Mouse (Mus musculus): ENCODE data around the gene Gstm1. TPM values are rescaled to one million over a fixed set of nuclear protein-coding genes. Genes with fewer than 3 reads are reported as not detected.
A peak's percentile ranks its signal among the peaks of the same experiment; 100 is the strongest.
"Not testable (repeated sequence)": the region's sequence is repeated elsewhere in the genome, so short reads cannot be mapped to it uniquely, and the experiment has no call there.

The Gstm1 gene
- polyA plus RNA-seq, 1 experiment from 2014 or later: 220 TPM

DNA sequence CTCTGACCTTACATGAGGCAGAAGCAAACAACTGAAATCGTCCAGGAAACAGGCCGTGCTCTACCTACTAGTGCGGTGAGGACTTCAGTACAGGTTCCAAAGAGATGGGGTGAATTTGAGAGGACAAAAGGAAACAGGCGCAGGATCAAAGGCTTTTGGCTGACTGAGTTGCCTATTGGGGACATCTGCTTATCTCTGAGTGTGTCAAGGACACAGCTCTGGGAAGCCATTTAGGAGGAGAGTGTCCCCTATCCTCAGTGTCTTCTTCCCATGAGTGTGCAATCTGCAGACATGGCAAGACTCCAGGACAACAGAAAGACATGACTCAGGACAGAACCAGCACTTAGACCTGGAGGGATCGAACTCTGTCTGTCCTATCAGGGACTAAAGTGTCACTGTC is 33.3 kb downstream of the Gstm1 start:
- no peak for ATAC-seq (replicated peaks; ENCODE audit: low FRiP score, low TSS enrichment, low read depth)
- H3K9me3 ChIP-seq (ENCODE audit: control insufficient read depth, low read length): no peaks in the 10 kb centered on the region
- WGBS: 80% methylated on average over 5 of the region's 5 CpGs

DNA sequence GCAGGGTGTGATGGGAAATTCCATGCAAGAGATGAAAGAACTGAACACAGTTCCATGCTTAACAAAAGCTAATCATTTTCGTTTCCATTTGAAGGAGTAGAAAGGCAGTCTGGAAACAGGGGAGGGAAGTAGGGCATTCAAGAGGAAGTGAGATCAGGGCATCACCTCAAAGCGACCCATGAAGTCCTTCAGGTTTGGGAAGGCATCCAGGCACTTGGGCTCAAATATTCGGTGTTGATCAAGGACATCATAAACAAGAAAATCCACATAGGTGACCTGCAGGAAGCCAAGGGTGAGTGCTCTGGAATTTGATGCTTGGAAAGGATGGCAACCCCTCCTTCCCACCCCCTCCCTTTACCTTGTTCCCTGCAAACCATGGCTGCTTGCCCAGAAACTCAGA is 34.0 kb downstream of the Gstm1 start:
- Histone ChIP-seq H3K27me3 (replicated peaks; ENCODE audit: control insufficient read depth, insufficient read depth, low read length) (no peaks in the 10 kb centered on the region), H3K4me1 (replicated peaks; ENCODE audit: control insufficient read depth, insufficient read depth, low read length) (no peaks in the 10 kb centered on the region), H3K4me2 (ENCODE audit: low read length) (no peak overlapping the region), H3K27ac (ENCODE audit: low read depth) (no peak overlapping the region), H3K36me3 (ENCODE audit: control insufficient read depth, insufficient read depth, low read length) (no peaks in the 10 kb centered on the region), H3K9me3 (ENCODE audit: control insufficient read depth, low read length) (no peaks in the 10 kb centered on the region), H3K4me3 (ENCODE audit: low read depth, low read length) (no peak overlapping the region), H3K9ac (ENCODE audit: low read length) (no peak overlapping the region)
- WGBS: 61% methylated on average over 3 of the region's 3 CpGs
- ATAC-seq (replicated peaks; ENCODE audit: low FRiP score, low TSS enrichment, low read depth) (no peak), DNase-seq (ENCODE audit: low spot score) (no peak)

More for the DNA sequence above, 33.3 kb downstream of the Gstm1 start:
- no peak overlapping the region for H3K27ac ChIP-seq (ENCODE audit: low read depth)
- no peak overlapping the region for H3K4me2 ChIP-seq (ENCODE audit: low read length)
- no peaks in the 10 kb centered on the region for H3K4me1 ChIP-seq (replicated peaks; ENCODE audit: control insufficient read depth, insufficient read depth, low read length)
- H3K9ac ChIP-seq (ENCODE audit: low read length): no peak overlapping the region
- no peak overlapping the region for H3K4me3 ChIP-seq (ENCODE audit: low read depth, low read length)
- no peaks in the 10 kb centered on the region for H3K36me3 ChIP-seq (ENCODE audit: control insufficient read depth, insufficient read depth, low read length)
- H3K27me3 ChIP-seq (replicated peaks; ENCODE audit: control insufficient read depth, insufficient read depth, low read length): no peaks in the 10 kb centered on the region
- DNase-seq (ENCODE audit: low spot score): no peak

DNA sequence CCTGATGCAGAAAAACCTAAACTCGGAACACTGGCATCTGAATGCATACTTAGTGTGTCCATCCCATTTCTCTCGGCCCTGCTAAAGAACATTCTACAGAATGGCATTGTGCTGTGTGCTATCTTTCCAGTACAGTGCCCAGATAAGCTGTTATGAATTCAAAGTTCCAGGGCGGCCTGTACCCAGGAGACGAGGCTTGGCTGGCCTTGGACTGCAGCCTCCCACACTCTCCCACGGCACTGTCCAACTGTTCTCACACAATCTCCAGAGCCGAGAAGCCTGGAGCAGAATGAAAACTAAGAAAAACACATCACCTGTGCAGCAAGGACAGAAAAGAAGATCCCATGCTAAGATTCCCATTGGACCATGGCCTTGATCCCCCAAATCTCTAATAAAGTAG is 35.0 kb downstream of the Gstm1 start:
- Histone ChIP-seq H3K9me3 (ENCODE audit: control insufficient read depth, low read length) (no peaks in the 10 kb centered on the region), H3K27ac (ENCODE audit: low read depth) (no peak overlapping the region), H3K4me1 (replicated peaks; ENCODE audit: control insufficient read depth, insufficient read depth, low read length) (no peaks in the 10 kb centered on the region), H3K4me2 (ENCODE audit: low read length) (no peak overlapping the region), H3K4me3 (ENCODE audit: low read depth, low read length) (no peak overlapping the region), H3K27me3 (replicated peaks; ENCODE audit: control insufficient read depth, insufficient read depth, low read length) (no peaks in the 10 kb centered on the region), H3K36me3 (ENCODE audit: control insufficient read depth, insufficient read depth, low read length) (no peaks in the 10 kb centered on the region), H3K9ac (ENCODE audit: low read length) (no peak overlapping the region)
- 85% methylated on average over 6 of the region's 6 CpGs for WGBS
- DNase-seq (ENCODE audit: low spot score) (no peak), ATAC-seq (replicated peaks; ENCODE audit: low FRiP score, low TSS enrichment, low read depth) (no peak)

DNA sequence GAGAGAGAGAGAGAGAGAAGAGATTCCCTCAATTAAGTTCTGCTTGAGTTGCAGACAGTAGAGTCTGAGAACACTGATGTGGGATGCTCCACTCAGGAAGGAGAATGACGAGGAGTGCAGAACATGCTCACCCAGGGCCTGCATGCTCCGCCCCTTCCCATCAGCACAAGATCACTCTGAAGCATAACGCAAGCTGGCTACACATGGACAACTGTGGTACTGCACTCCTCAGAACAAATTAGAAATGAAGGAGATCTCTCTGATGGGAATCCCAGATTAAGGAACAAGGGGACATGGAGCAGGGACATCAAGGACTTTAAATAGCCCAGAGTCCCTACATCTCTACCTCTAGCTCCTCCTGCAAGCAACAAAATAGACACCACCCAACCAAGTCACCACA is 36.5 kb downstream of the Gstm1 start:
- Histone ChIP-seq H3K36me3 (ENCODE audit: control insufficient read depth, insufficient read depth, low read length) (no peaks in the 10 kb centered on the region), H3K9ac (ENCODE audit: low read length) (no peak overlapping the region), H3K4me1 (replicated peaks; ENCODE audit: control insufficient read depth, insufficient read depth, low read length) (no peaks in the 10 kb centered on the region), H3K4me3 (ENCODE audit: low read depth, low read length) (no peak overlapping the region), H3K4me2 (ENCODE audit: low read length) (no peak overlapping the region), H3K27ac (ENCODE audit: low read depth) (no peak overlapping the region), H3K27me3 (replicated peaks; ENCODE audit: control insufficient read depth, insufficient read depth, low read length) (no peaks in the 10 kb centered on the region), H3K9me3 (ENCODE audit: control insufficient read depth, low read length) (no peaks in the 10 kb centered on the region)
- 63% methylated on average over 3 of the region's 3 CpGs for WGBS
- ATAC-seq (replicated peaks; ENCODE audit: low FRiP score, low TSS enrichment, low read depth) (no peak), DNase-seq (ENCODE audit: low spot score) (no peak)

DNA sequence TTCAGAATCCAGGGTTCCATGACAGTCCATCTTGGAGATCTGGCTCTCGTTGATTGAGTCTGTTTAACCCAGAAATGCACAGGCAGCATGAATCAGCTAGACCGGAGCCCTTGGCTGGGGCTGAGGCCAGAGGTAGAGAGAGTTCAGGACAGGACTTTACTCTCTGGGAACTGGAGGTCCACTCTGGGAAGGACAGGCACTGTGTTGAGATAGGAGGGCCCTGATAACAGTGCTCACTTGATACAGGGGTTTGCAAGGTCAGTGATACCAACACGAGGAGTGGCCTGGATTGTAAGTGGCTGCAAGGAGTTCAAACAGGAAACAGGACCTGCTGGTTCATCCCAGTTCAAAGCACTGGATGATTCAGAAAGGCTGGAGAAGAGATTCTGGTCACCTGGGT is 40.1 kb downstream of the Gstm1 start:
- Histone ChIP-seq H3K27me3 (replicated peaks; ENCODE audit: control insufficient read depth, insufficient read depth, low read length) (no peaks in the 10 kb centered on the region), H3K4me1 (replicated peaks; ENCODE audit: control insufficient read depth, insufficient read depth, low read length) (no peaks in the 10 kb centered on the region), H3K27ac (ENCODE audit: low read depth) (no peak overlapping the region), H3K4me3 (ENCODE audit: low read depth, low read length) (no peak overlapping the region), H3K4me2 (ENCODE audit: low read length) (no peak overlapping the region), H3K9me3 (ENCODE audit: control insufficient read depth, low read length) (no peaks in the 10 kb centered on the region), H3K36me3 (ENCODE audit: control insufficient read depth, insufficient read depth, low read length) (no peaks in the 10 kb centered on the region), H3K9ac (ENCODE audit: low read length) (no peak overlapping the region)
- ATAC-seq (replicated peaks; ENCODE audit: low FRiP score, low TSS enrichment, low read depth): 0 out of 2 replicates have a peak, but pooled peaks have one; percentile 51
- no peak for DNase-seq (ENCODE audit: low spot score)
- WGBS: 64% methylated on average over 3 of the region's 3 CpGs

- WGBS: 97% methylated on average over 1 of the region's 1 CpGs
- Histone ChIP-seq H3K4me1 (replicated peaks; ENCODE audit: control insufficient read depth, insufficient read depth, low read length) (no peaks in the 10 kb centered on the region), H3K27me3 (replicated peaks; ENCODE audit: control insufficient read depth, insufficient read depth, low read length) (no peaks in the 10 kb centered on the region), H3K27ac (ENCODE audit: low read depth) (no peak overlapping the region), H3K9ac (ENCODE audit: low read length) (no peak overlapping the region), H3K4me2 (ENCODE audit: low read length) (no peak overlapping the region), H3K9me3 (ENCODE audit: control insufficient read depth, low read length) (no peaks in the 10 kb centered on the region), H3K4me3 (ENCODE audit: low read depth, low read length) (no peak overlapping the region), H3K36me3 (ENCODE audit: control insufficient read depth, insufficient read depth, low read length) (no peaks in the 10 kb centered on the region)
- no peak for ATAC-seq (replicated peaks; ENCODE audit: low FRiP score, low TSS enrichment, low read depth)
- no peak for DNase-seq (ENCODE audit: low spot score)
Observed at GRCm38 (mm10) chr3:107974237-107974636, 43.5 kb downstream of the Gstm1 start.

- no peak for ATAC-seq (replicated peaks; ENCODE audit: low FRiP score, low TSS enrichment, low read depth)
- 71% methylated on average over 3 of the region's 3 CpGs for WGBS
- H3K9ac ChIP-seq (ENCODE audit: low read length): no peak overlapping the region
- H3K4me2 ChIP-seq (ENCODE audit: low read length): no peak overlapping the region
- H3K27me3 ChIP-seq (replicated peaks; ENCODE audit: control insufficient read depth, insufficient read depth, low read length): no peaks in the 10 kb centered on the region
- no peak overlapping the region for H3K4me3 ChIP-seq (ENCODE audit: low read depth, low read length)
- DNase-seq (ENCODE audit: low spot score): no peak
- H3K27ac ChIP-seq (ENCODE audit: low read depth): no peak overlapping the region
- no peaks in the 10 kb centered on the region for H3K36me3 ChIP-seq (ENCODE audit: control insufficient read depth, insufficient read depth, low read length)
- H3K9me3 ChIP-seq (ENCODE audit: control insufficient read depth, low read length): no peaks in the 10 kb centered on the region
- H3K4me1 ChIP-seq (replicated peaks; ENCODE audit: control insufficient read depth, insufficient read depth, low read length): no peaks in the 10 kb centered on the region
Observed at GRCm38 (mm10) chr3:107972070-107972469, 45.7 kb downstream of the Gstm1 start.

DNA sequence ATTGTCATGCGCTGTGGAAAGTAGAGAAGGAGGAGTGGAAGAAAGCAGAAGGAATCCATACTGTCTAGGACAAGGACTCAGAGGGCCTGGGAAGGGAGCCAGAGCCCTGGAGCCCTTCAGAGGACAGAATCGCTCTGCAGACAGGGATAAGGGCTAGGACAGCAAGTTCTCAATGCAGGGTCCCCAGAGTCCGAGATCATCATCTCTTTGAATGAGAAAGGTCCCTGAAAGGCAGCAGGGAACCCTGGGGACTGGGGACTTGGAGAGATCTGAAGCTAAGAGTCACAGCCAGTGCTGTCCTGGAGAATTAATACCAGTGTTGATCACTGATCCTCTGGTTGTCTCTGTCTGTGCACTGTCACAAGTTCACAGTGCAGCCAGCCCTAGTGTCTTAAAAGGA is 46.7 kb downstream of the Gstm1 start:
- not testable (repeated sequence) for H3K4me1 ChIP-seq (replicated peaks; ENCODE audit: control insufficient read depth, insufficient read depth, low read length); ATAC-seq (replicated peaks; ENCODE audit: low FRiP score, low TSS enrichment, low read depth); H3K27ac ChIP-seq (ENCODE audit: low read depth); H3K27me3 ChIP-seq (replicated peaks; ENCODE audit: control insufficient read depth, insufficient read depth, low read length); H3K36me3 ChIP-seq (ENCODE audit: control insufficient read depth, insufficient read depth, low read length); H3K4me3 ChIP-seq (ENCODE audit: low read depth, low read length); DNase-seq (ENCODE audit: low spot score); H3K9ac ChIP-seq (ENCODE audit: low read length); H3K4me2 ChIP-seq (ENCODE audit: low read length); H3K9me3 ChIP-seq (ENCODE audit: control insufficient read depth, low read length)
- WGBS: 65% methylated on average over 3 of the region's 3 CpGs

GRCm38 (mm10) chr3:107968724-107969395 is 48.9 kb downstream of the Gstm1 start, which contains the start of gene Gstm3:
Gene Gstm3, minus strand, starts transcription at chr3:107969283.
- H3K9me3 ChIP-seq (ENCODE audit: control insufficient read depth, low read length): no peaks in the 10 kb centered on the region
- H3K9ac ChIP-seq (ENCODE audit: low read length): no peak within 1 kb of the TSS
- peaks cover 5% of the 10 kb centered on the region; the same call in 1 of the 2 replicates for H3K4me1 ChIP-seq (replicated peaks; ENCODE audit: control insufficient read depth, insufficient read depth, low read length)
- ATAC-seq (replicated peaks; ENCODE audit: low FRiP score, low TSS enrichment, low read depth) (peak; percentile 65), DNase-seq (ENCODE audit: low spot score) (no peak)
- H3K27me3 ChIP-seq (replicated peaks; ENCODE audit: control insufficient read depth, insufficient read depth, low read length): no peaks in the 10 kb centered on the region
- no peak within 1 kb of the TSS for H3K27ac ChIP-seq (ENCODE audit: low read depth)
- 40% methylated on average over 13 of the region's 13 CpGs for WGBS
- H3K36me3 ChIP-seq (ENCODE audit: control insufficient read depth, insufficient read depth, low read length): no peaks in the 10 kb centered on the region
- H3K4me3 ChIP-seq (ENCODE audit: low read depth, low read length): no peak within 1 kb of the TSS
- no peak within 1 kb of the TSS for H3K4me2 ChIP-seq (ENCODE audit: low read length)

Data from intestine, embryonic 14.5 days (tissue).